Mouse (Mus musculus): ENCODE data around the gene Diaph2.

GRCm38 (mm10) chrX:129749102-129749501 lies 440 bp upstream of the Diaph2 start:
- TF ChIP-seq CTCF (IDR thresholded peaks at IDR 0.05; ENCODE audit: borderline replicate concordance, insufficient read depth, low read depth, low read length): no peak
- no peak for TF ChIP-seq POLR2A (IDR thresholded peaks at IDR 0.05; ENCODE audit: borderline replicate concordance, insufficient read depth, low read length)
